Mouse (Mus musculus): ENCODE measurements around the gene Efna5. TPM values are rescaled to one million over a fixed set of nuclear protein-coding genes. Genes with fewer than 3 reads are reported as not detected.

Gene Efna5
- total RNA-seq, 1 experiment from 2014 or later: not detected

DNA sequence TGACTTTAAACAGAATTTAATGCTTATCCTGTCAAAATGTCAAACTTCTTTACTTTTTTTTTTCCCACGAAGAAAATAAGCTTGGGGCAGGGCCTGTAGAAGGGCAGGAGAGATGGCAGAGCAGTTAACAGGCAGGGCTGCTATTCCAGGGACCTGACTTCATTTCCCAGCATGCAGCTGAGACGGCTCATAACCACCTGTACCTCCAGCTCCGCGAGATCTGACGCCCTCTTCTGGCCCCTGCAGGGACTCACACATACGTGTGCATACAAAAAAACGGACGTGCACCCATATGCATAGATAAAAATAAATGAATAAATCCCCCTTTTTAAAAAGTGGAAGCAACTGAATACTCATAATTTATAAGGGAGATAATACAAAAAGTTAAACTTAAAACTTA, 16.2 kb downstream of the Efna5 start:
- ATAC-seq (replicated peaks in 1 of 2; ENCODE audit: insufficient read depth in 1 of 2, low FRiP score in 2 of 2, low TSS enrichment in 1 of 2, low read depth in 1 of 2, poor library complexity in 2 of 2, severe bottlenecking in 2 of 2): no peak

DNA sequence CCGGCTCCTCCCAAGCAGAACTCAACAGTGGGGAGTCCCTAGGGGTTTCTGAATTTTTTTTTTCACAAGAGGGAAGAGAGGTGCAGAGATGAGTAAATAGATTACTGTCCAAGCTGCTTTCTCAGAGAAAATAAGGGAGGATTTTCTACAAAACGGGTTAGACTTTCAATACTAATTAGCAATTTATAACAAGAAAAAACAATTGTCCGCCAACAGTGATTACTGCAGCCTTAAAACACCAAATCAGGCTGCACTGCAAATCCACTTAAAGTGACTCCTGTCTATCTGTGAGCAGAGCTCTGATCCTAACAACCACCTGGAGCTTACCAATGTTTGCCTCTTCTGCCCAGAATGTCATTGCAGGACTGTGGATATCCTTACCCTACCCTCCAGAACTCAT, 18.1 kb downstream of the Efna5 start:
- ATAC-seq (replicated peaks in 1 of 2; ENCODE audit: insufficient read depth in 1 of 2, low FRiP score in 2 of 2, low TSS enrichment in 1 of 2, low read depth in 1 of 2, poor library complexity in 2 of 2, severe bottlenecking in 2 of 2): no peak

DNA sequence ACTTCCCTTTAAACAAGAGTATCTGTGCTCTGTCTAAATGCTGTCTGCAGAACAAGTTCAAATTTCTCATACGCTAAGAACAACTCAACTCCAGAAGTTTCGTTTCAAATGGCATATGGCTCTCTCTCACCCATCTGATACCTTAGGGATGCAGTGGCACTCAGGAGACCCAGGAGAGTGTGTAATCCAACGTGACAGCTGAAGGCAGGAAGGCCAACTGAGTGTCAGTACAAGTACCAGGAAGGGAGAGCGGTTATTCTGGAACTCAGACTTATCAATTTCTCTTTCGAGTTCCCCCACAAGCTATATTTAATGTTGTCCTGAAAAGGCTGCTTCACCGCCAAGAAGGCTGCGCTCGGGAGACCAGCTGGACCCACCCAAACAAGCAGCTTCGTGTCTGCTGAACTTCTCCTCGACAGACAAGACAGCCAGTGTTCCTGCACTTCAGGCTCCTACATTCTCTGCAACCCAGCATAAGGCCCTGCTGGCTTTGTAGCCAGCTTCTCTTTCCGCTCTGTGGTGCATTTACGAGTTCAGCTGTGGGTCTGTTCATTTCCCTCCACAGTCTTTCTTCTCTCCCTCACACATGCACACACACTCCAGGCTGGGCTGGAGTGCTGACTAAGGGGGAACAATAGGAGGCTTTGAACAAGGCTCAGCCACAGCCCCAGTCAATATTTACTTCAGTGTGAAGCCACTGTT, 18.7 kb downstream of the Efna5 start:
- peak; percentile 53 to 63; a peak in 3 of 4 replicates for ATAC-seq (replicated peaks in 1 of 2; ENCODE audit: insufficient read depth in 1 of 2, low FRiP score in 2 of 2, low TSS enrichment in 1 of 2, low read depth in 1 of 2, poor library complexity in 2 of 2, severe bottlenecking in 2 of 2)

DNA sequence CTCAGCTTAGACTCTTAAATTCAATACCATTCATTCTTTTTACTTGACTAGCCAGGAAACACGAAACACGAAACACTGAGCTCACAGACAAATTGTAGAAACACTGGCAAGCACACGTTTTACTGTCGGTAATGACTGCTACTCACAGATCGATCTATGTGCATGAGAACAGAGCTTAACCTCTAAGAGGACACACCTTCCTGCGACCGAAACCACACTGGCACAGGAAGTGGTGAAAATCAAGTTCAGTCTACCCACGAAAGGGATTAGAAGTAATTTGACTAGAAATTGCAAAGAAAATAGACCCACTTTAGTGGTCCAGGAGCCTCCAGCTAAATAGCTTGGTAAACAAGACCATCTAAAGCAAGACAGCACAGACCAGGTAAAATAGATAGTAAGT, 23.8 kb downstream of the Efna5 start:
- ATAC-seq (replicated peaks in 1 of 2; ENCODE audit: insufficient read depth in 1 of 2, low FRiP score in 2 of 2, low TSS enrichment in 1 of 2, low read depth in 1 of 2, poor library complexity in 2 of 2, severe bottlenecking in 2 of 2): peak; percentile 74 to 83

DNA sequence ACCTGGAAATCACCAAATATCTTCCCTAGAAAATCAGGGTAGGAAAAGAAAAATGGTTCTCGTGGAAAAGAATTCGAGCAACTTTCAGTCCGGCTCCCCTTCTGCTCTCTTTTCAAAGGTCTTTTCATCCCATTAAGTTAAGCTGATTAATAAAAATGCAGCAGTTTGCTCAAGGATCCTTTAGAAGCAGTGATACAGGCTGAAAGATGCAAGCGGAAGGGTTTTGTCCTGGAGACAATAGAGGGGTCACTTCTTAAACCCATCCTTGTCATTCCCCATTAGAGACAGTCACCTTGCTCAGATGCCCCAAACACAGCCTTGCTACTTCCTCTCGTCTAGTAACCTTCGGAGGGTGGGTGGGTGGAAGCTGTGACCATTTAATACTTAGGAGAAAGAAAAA, 27.4 kb downstream of the Efna5 start:
- ATAC-seq (replicated peaks in 1 of 2; ENCODE audit: insufficient read depth in 1 of 2, low FRiP score in 2 of 2, low TSS enrichment in 1 of 2, low read depth in 1 of 2, poor library complexity in 2 of 2, severe bottlenecking in 2 of 2): no peak

DNA sequence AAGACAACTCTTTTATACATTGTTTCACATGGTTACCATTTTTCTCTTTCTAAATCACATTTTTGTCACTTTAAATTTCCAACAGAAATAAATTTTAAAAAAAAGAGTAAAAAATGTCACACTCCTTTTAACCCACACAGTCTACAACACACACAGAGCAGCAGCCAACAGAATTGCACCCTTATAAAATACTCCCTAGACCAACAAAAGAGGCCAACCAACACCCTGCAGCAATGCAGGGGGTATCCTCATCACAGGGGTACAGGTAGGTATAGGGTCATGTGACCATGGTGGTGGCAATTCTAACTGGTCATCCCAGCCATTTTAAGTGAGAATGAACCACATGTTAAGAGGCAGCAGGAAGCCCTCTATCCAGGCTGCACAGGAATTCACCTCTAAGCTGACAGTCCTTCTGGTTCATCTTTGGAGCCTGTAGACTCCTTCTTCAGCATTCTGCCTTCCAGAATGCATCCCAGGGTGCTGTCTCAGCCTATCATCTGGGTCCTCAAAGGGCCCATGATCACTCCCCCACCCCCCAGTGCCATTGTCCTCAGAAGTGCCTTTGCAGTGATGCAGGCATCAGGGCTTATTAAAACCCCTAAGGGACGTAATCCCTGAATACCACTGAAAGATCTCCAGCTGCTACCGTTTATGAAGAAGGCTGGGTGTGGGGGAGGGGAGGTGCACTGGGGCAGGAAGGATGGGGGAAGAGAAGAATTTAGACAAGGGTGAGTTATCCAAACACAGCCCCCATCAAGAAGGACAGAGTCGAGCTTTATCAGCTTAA, 28.1 kb downstream of the Efna5 start:
- no peak for ATAC-seq (replicated peaks in 1 of 2; ENCODE audit: insufficient read depth in 1 of 2, low FRiP score in 2 of 2, low TSS enrichment in 1 of 2, low read depth in 1 of 2, poor library complexity in 2 of 2, severe bottlenecking in 2 of 2)

DNA sequence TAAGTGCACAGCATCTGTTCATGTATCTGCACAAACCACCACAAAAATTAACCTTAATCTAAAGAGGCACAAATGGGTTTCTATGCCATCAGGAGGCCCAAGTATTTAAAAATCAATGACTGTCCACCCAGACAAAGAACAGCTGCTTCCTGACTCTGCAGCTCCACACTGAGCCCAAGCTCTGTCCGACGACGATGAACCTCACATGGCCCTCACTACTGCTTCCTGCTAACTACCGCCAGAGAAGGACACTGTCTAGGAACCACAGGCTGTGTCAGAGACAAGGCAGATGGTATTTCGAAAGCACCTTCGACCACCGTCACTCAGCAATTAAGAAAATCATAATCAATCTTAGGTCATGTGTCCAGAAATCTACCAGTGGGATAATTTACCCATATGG, 29.8 kb downstream of the Efna5 start:
- no peak for ATAC-seq (replicated peaks in 1 of 2; ENCODE audit: insufficient read depth in 1 of 2, low FRiP score in 2 of 2, low TSS enrichment in 1 of 2, low read depth in 1 of 2, poor library complexity in 2 of 2, severe bottlenecking in 2 of 2)

DNA sequence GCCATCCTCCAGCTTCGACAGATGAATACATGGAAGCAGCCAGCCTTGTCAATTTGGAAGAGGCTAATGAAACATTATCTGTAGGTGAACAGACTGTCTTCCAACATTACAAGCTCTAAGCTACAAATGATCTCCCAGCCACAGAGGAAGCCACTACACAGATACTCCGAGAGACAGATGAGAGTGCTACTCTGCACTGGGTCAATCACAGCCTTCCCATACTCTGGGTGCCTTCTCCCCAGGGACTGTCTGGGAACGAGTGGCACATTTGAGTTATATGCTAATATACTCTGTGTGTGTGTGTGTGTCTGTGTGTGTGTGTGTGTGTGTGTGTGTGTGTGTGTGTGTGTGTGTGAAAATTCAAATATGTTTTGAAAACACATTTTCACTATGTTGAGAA, 30.5 kb downstream of the Efna5 start:
- no peak for ATAC-seq (replicated peaks in 1 of 2; ENCODE audit: insufficient read depth in 1 of 2, low FRiP score in 2 of 2, low TSS enrichment in 1 of 2, low read depth in 1 of 2, poor library complexity in 2 of 2, severe bottlenecking in 2 of 2)

DNA sequence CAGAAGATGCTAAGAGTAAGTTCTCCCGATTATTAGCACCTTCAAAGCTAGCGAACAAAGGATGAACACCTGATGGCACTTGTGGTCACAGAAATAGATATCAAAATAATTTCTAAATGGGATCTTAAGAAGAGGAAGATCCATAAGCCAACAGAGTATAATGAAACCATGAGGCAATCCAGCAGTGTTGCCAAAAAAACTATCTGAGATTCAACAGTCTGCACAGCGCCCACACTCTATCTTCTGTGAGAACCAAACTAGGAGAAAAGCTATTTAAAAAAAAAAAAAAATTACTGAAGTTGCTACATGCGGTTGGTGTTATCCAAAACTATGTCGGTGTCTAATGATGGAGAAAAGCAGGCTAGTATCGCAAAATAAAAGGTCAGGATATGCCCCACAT, 31.4 kb downstream of the Efna5 start:
- no peak for ATAC-seq (replicated peaks in 1 of 2; ENCODE audit: insufficient read depth in 1 of 2, low FRiP score in 2 of 2, low TSS enrichment in 1 of 2, low read depth in 1 of 2, poor library complexity in 2 of 2, severe bottlenecking in 2 of 2)

DNA sequence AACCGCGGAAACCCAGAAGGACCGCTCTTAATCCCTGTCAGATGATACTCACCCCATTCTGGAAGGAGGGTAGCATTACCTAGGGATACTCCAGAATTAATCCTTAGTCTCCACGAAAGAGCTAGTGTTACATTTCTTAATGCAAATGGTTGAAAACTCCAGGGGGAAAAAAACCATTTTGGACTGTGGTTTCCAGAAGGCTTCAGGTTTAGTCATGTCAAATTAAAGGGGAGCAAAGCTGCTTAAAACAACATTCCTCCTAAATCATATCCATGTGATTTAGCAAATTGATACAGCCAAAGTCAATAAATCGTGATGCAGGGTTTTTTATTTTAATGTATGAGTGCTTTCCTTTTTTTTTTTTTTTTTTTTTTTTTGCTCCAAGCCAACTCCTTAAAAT, 35.5 kb downstream of the Efna5 start:
- ATAC-seq (replicated peaks in 1 of 2; ENCODE audit: insufficient read depth in 1 of 2, low FRiP score in 2 of 2, low TSS enrichment in 1 of 2, low read depth in 1 of 2, poor library complexity in 2 of 2, severe bottlenecking in 2 of 2): no peak

DNA sequence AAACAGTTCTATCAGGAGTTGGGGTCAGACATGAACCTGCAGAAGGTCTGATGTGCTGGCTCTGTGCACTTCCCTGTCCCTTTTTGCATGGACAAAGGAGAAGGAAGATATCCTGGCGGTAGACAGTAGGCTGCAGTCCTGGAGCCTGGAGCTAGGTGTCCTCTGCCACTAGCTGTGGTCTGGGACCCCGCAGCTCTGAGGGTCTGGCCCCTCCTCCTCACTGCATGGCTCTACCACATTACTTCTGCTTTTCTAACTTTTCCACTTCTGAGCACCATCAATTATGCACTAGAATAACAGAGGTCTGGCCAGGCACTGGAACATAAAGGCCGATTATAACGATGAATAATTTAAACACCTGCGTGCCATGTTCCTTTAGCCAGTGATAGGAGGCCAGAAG, 36.8 kb downstream of the Efna5 start:
- ATAC-seq (replicated peaks in 1 of 2; ENCODE audit: insufficient read depth in 1 of 2, low FRiP score in 2 of 2, low TSS enrichment in 1 of 2, low read depth in 1 of 2, poor library complexity in 2 of 2, severe bottlenecking in 2 of 2): peak; percentile 100

DNA sequence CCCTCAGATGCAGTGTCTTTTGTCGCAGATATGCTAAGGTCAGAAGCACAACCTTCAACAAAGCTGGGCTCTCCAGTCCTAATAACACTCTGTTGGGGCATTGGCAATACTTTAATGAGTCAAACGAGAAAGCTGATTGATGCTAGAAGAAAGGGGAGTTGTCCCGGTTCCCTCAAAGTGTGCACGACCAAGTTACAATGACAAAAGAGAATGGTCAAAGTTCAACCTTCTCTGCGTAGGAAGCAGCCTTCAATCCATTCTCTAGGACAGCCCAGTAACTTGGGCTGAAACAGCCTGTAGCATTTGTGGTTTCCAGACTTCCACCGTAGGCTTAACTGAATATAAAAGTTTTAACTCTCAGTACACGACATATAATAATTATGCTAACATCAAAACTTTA, 43.8 kb downstream of the Efna5 start:
- ATAC-seq (replicated peaks in 1 of 2; ENCODE audit: insufficient read depth in 1 of 2, low FRiP score in 2 of 2, low TSS enrichment in 1 of 2, low read depth in 1 of 2, poor library complexity in 2 of 2, severe bottlenecking in 2 of 2): no peak

DNA sequence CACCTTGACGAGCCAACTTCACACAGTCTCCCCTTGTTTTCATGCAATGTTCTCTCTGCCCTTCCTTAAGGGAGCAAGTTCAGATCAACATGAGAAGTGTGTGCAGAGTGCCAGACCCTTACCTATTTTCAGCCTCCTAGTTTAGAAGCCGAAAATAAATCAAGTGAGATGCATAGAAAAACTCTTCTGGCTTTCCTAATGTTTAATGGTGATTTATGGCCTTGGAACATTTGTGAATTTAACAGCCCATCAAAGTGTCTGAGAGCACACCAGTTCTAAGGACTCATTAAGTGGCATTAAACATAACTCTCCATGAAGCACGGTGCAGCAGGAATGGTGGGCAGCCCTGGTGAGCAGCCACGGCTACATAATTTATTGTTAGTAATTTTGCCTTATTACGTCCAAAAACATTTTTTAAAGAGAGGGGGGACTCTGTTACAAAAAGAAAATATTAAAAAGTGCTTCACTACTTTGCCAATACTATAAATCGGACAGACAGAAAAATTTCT, 44.5 kb downstream of the Efna5 start:
- no peak for ATAC-seq (replicated peaks in 1 of 2; ENCODE audit: insufficient read depth in 1 of 2, low FRiP score in 2 of 2, low TSS enrichment in 1 of 2, low read depth in 1 of 2, poor library complexity in 2 of 2, severe bottlenecking in 2 of 2)

DNA sequence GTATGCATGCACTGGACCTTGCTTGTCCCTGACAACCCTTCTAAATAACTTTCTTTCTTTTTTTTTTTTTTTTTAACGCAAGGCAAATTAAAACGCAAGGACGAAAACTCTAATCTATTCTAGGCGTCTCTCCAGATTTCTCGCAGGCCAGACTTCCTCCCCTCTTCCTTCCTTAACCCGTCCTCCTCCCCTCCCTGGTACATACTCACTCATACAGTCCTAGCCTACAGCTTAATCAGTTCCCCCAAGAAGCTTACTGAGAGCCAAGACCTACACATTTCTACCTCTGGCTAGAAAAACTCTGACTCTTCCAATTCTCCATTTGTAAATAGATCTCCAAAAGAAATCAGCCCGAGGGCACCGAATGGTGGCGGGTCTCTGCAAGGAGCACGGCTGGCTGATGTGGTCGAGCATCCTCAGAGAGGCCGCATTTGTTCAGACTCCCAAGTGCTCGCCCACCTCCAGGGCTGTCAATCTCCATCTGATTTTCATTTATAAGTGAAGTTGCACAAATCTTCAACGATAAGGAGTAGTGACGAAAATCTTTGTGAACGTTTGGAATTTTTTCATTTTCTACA, 48.5 kb downstream of the Efna5 start:
- ATAC-seq (replicated peaks in 1 of 2; ENCODE audit: insufficient read depth in 1 of 2, low FRiP score in 2 of 2, low TSS enrichment in 1 of 2, low read depth in 1 of 2, poor library complexity in 2 of 2, severe bottlenecking in 2 of 2): peak; percentile 85 to 87

DNA sequence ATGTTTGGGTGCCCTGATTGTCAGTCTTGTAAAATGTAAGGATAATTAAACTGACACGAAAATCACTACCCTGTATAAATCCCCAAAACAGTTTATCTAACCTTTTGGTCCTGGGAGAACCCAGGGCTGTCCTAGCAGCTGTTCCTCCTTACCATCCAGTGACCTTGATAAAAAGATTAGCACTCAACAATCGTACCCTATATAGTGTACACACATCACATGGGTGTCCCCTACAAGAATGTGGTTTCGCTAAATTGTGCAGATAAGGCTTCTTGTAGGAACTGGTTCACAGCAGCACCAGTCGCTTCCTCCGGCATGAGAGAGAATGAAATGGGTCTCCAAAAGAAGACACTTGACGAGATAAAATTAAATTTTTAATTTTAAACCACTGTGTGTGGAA, 53.6 kb downstream of the Efna5 start:
- ATAC-seq (replicated peaks in 1 of 2; ENCODE audit: insufficient read depth in 1 of 2, low FRiP score in 2 of 2, low TSS enrichment in 1 of 2, low read depth in 1 of 2, poor library complexity in 2 of 2, severe bottlenecking in 2 of 2): no peak

DNA sequence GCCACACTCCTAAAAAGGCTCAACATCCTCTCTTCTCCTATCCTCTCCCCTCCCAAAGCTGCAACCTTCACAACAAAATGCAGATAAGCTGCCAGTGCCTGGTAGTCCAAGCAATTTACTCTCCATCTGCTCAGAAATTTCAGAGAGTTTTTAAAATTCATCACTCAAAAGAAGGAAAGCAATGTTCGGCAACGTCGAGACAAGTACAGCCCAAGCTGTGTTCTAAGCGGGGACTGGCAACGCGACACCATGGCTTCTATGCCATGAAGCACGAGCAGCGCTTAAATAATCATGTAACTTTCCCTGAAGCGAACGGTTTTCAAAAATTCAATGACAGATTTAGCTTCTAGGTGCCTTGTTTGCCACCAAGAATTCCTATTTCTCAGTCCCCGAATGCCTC, 59.9 kb downstream of the Efna5 start:
- ATAC-seq (replicated peaks in 1 of 2; ENCODE audit: insufficient read depth in 1 of 2, low FRiP score in 2 of 2, low TSS enrichment in 1 of 2, low read depth in 1 of 2, poor library complexity in 2 of 2, severe bottlenecking in 2 of 2): no peak

DNA sequence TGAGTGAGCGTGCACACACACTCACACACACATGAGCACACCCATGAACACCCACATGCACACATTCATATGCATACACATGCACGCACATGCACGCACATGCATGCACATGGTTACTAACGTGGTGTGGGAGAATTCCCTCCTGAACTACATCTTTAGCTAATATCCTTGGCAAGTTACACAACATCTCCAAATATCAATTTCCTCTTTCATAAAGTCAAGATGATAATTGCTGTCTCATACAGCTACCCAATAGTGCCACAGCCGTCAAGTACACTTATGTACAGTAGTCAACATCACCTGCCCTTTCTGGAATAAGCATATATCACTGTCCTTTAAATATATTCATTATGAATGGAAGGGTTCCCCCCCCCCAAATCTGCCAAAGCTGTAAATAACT, 61.2 kb downstream of the Efna5 start:
- ATAC-seq (replicated peaks in 1 of 2; ENCODE audit: insufficient read depth in 1 of 2, low FRiP score in 2 of 2, low TSS enrichment in 1 of 2, low read depth in 1 of 2, poor library complexity in 2 of 2, severe bottlenecking in 2 of 2): no peak

DNA sequence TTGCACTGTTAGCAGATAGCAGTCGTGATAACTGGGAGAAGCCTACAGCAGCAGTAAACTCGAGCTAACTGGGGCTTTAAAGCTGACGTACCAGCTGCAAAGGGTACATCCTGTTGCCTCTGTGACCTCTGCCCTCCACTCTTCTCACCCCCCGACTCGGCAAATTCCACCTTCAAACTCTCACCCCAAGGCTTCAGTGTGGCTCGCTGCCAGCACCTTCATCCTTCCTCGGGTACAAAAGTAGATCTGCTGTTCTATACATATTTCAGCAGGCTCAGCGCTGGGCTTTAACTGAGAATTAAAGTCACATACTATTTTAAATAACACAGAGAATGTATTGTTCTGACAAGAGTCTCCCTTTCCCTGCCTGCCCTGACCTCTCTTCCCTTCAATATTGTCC, 62.3 kb downstream of the Efna5 start:
- no peak for ATAC-seq (replicated peaks in 1 of 2; ENCODE audit: insufficient read depth in 1 of 2, low FRiP score in 2 of 2, low TSS enrichment in 1 of 2, low read depth in 1 of 2, poor library complexity in 2 of 2, severe bottlenecking in 2 of 2)
